Mouse (Mus musculus): ENCODE results near the gene Tm4sf5. TPM values are rescaled to one million over a fixed set of nuclear protein-coding genes. Genes with fewer than 3 reads are reported as not detected.
"Not testable (repeated sequence)": the region's sequence is repeated elsewhere in the genome, so short reads cannot be mapped to it uniquely, and the experiment has no call there.

The Tm4sf5 gene
- total RNA-seq (2021), result 1 to 10 TPM in 1 of 2 experiments, under 1 TPM in 1; 0.78 to 1.7 TPM

GRCm38 (mm10) chr11:70504970-70505369 lies at the start of gene Tm4sf5:
Gene Tm4sf5, plus strand, starts transcription at chr11:70505244.
- no peak for DNase-seq (ENCODE audit: low spot score)
- intact Hi-C loops (cut with DNase I), result no loop called here

- intact Hi-C loops (cut with DNase I), result loop anchor here (2.0 kb wide), 1 partner anchor 42 kb away; no protein-coding TSS in a partner anchor
- DNase-seq (ENCODE audit: low spot score), result no peak
These were observed 46.1 kb upstream of the Tm4sf5 start, which contains the start of gene Zmynd15 for GRCm38 (mm10) chr11:70458688-70459600. Gene Zmynd15, plus strand, starts transcription at chr11:70459433.

GRCm38 (mm10) chr11:70459601-70460101 lies 45.4 kb upstream of the Tm4sf5 start, which contains the start of gene Cxcl16:
Gene Cxcl16, minus strand, starts transcription at chr11:70459984.
- peak; percentile 61 for DNase-seq (ENCODE audit: low spot score)
- intact Hi-C loops (cut with DNase I), result loop anchor here (2.0 kb wide), 1 partner anchor 41 kb away; no protein-coding TSS in a partner anchor

GRCm38 (mm10) chr11:70463970-70464369 lies 41.1 kb upstream of the Tm4sf5 start:
- intact Hi-C loops (cut with DNase I), result no loop called here
- no peak for DNase-seq (ENCODE audit: low spot score)

- DNase-seq (ENCODE audit: low spot score), result no peak
- intact Hi-C loops (cut with DNase I), result no loop called here
These were observed 39.8 kb upstream of the Tm4sf5 start for GRCm38 (mm10) chr11:70465211-70465610.

- no peak for DNase-seq (ENCODE audit: low spot score)
These were observed 39.2 kb upstream of the Tm4sf5 start for GRCm38 (mm10) chr11:70465824-70466223.

GRCm38 (mm10) chr11:70467902-70468619 lies 37.0 kb upstream of the Tm4sf5 start:
- no peak for DNase-seq (ENCODE audit: low spot score)
- intact Hi-C loops (cut with DNase I), result no loop called here

More at GRCm38 (mm10) chr11:70465824-70466223, 39.2 kb upstream of the Tm4sf5 start:
- intact Hi-C loops (cut with DNase I), result no loop called here

- no peak for DNase-seq (ENCODE audit: low spot score)
- intact Hi-C loops (cut with DNase I), result no loop called here
These were observed 35.3 kb upstream of the Tm4sf5 start for GRCm38 (mm10) chr11:70469764-70470163.

GRCm38 (mm10) chr11:70472716-70473115 lies 32.3 kb upstream of the Tm4sf5 start:
- intact Hi-C loops (cut with DNase I), result no loop called here
- DNase-seq (ENCODE audit: low spot score), result no peak

GRCm38 (mm10) chr11:70473291-70473690 lies 31.8 kb upstream of the Tm4sf5 start:
- intact Hi-C loops (cut with DNase I); DNase-seq (ENCODE audit: low spot score): not testable (repeated sequence)

GRCm38 (mm10) chr11:70474872-70475534 lies 30.0 kb upstream of the Tm4sf5 start:
- no peak for DNase-seq (ENCODE audit: low spot score)
- intact Hi-C loops (cut with DNase I), result no loop called here

GRCm38 (mm10) chr11:70485498-70485897 lies 19.5 kb upstream of the Tm4sf5 start:
- intact Hi-C loops (cut with DNase I), result no loop called here

GRCm38 (mm10) chr11:70487816-70488215 lies 17.2 kb upstream of the Tm4sf5 start:
- no peak for DNase-seq (ENCODE audit: low spot score)

More at GRCm38 (mm10) chr11:70485498-70485897, 19.5 kb upstream of the Tm4sf5 start:
- no peak for DNase-seq (ENCODE audit: low spot score)

GRCm38 (mm10) chr11:70489138-70489537 lies 15.9 kb upstream of the Tm4sf5 start:
- no peak for DNase-seq (ENCODE audit: low spot score)
- intact Hi-C loops (cut with DNase I), result no loop called here

More at GRCm38 (mm10) chr11:70487816-70488215, 17.2 kb upstream of the Tm4sf5 start:
- intact Hi-C loops (cut with DNase I), result no loop called here

- intact Hi-C loops (cut with DNase I), result no loop called here
- no peak for DNase-seq (ENCODE audit: low spot score)
These were observed 15.4 kb upstream of the Tm4sf5 start for GRCm38 (mm10) chr11:70489684-70490083.

- intact Hi-C loops (cut with DNase I), result loop anchor here (2.0 kb wide), 1 partner anchor 41 kb away; the partner anchor contains the start of genes Cxcl16 and Zmynd15
- DNase-seq (ENCODE audit: low spot score), result no peak
These were observed 5.2 kb upstream of the Tm4sf5 start for GRCm38 (mm10) chr11:70499566-70500475.

- no peak for DNase-seq (ENCODE audit: low spot score)
- intact Hi-C loops (cut with DNase I), result loop anchor here (2.0 kb wide), 1 partner anchor 42 kb away; the partner anchor contains the start of genes Cxcl16 and Zmynd15
These were observed 4.6 kb upstream of the Tm4sf5 start for GRCm38 (mm10) chr11:70500476-70500812.

- DNase-seq (ENCODE audit: low spot score), result no peak
- intact Hi-C loops (cut with DNase I), result no loop called here
These were observed 3.0 kb upstream of the Tm4sf5 start for GRCm38 (mm10) chr11:70502018-70502417.
